Mouse (Mus musculus) MEL (cell line): ENCODE results near the gene 1700092M07Rik.

Experiments used
- CHD1 ChIP-seq: IDR thresholded peaks from 2 replicates; pipeline ENCODE4 v1.6.1; 2012; ENCODE audit warnings: low read depth, mild to moderate bottlenecking, inconsistent platforms, low read length, improper control_type of control experiment
- CHD2 ChIP-seq: IDR thresholded peaks from 2 replicates; pipeline ENCODE4 v1.6.1; 2011; ENCODE audit warnings: low read length, improper control_type of control experiment
- GATA1 ChIP-seq: IDR thresholded peaks from 2 replicates; pipeline ENCODE4 v1.6.1; 2011; ENCODE audit warnings: low read depth, low read length, improper control_type of control experiment
- SMC3 ChIP-seq: IDR thresholded peaks from 2 replicates; pipeline ENCODE4 v1.6.1; 2011; ENCODE audit warnings: low read depth, low read length, improper control_type of control experiment

DNA sequence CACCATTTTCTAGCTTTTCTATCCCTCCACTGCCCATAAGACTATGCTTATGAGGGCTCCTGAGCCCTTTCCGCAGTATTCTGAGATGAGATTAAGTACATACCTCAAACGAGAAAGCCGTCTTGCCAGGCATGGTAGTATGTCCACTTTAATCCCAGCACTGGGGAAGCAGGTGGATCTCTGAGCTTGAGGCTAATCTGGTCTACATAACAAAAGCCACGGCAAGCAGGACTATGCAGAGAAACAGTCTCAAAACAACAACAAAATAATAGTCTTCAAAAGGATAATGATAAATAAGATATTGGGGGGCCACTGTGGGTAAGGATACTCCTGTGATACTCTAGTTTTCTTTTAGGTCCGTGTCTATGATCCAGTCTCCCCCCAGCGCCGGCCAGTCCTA is 1.6 kb upstream of the 1700092M07Rik start:
- no peak for TF ChIP-seq CHD2
- TF ChIP-seq GATA1, result no peak
- TF ChIP-seq CHD1, result no peak
- TF ChIP-seq SMC3, result no peak
